Mouse (Mus musculus) kidney, postnatal 14 days (tissue): ENCODE data around the gene Csnk1e.

Experiments used
- DNase-seq: peaks from one replicate; pipeline ENCODE4 v3.0.0; 2022; ENCODE audit warnings: mixed read lengths

Csnk1e gene

DNA sequence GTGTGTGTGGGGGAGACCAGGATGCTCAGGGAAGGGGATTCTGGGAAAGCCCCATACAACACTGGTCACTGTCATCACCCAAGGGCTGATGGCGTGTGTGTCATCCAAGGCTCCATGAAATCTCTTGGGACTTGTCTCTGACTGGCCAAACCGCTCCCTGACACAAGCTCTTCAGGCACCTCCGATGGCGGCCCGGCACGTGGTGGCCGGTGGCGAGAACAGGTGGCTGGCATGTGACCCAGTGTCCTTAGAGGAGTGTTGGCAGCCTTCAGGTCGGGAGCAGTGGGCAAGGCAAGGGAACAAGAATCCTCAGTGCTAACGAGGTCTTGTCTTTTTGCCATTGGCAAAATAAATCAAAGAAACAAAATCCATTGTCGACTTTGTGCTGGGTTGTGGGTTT, 36.7 kb downstream of the Csnk1e start:
- DNase-seq: no peak

DNA sequence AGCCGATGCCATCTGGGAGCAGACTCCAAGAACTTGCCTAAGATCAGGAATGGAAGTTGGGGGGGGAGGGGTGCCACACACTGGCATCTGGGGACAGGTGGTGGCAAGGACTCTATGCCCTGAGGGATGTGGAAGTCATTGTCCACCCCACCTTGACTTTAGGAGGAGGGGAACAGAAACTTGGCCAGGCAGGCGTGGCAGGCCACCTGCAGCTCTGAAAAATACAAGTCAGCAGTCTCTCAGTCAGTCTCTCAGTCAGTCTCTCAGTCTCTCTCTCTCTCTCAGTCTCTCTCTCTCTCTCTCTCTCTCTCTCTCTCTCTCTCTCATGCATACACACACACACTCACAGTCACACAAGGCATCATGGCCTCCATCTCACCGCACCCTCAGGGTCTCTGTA, 37.1 kb downstream of the Csnk1e start:
- DNase-seq: no peak

DNA sequence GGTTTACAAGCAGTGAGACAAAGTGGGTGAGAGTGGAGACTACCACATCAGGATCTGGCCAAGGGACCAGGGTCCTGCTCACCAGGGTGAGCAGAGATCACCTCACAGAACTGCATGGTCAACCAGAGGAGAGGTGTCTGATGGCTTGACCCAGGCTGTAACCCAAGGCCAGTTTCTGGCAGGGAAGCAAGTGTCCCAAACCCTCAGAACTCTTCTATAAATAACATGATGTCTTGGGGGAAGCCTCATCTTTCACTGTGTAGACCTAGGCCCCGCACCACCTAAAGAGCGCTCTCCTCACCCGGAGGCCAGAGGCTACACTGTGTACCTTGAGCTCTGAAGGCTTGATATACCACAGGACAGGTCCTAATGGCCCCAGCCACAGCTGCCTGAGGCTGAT, 38.0 kb downstream of the Csnk1e start:
- DNase-seq: no peak

DNA sequence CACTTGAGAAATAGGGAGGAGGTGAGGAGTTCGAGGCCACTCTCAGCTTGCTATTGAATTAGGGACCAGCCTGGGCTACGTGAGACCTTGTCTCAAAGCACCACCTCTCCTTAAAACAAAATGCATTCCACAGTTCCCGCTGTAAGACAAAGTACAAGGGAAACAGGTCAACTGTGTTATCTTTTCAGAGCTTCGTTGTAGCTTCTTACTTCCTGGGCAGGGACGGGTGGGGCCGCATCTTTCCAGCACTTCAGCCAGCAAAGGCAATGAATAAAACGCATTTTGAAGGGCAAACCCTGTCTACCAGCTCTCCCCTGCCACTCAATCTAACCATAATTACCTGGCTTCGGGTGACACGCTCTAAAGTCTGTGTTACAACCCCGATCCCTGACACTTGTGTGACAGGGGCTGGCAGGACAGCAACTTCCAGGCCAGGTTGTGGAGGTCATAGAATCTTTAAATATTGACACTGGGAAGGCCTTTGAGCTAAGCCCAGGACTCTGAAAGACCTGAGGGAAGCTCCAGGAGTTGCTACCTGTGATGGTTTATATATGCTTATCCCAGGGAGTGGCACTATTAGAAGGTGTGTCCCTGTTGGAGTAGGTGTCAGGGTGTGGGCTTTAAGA, 38.8 kb downstream of the Csnk1e start:
- no peak for DNase-seq

DNA sequence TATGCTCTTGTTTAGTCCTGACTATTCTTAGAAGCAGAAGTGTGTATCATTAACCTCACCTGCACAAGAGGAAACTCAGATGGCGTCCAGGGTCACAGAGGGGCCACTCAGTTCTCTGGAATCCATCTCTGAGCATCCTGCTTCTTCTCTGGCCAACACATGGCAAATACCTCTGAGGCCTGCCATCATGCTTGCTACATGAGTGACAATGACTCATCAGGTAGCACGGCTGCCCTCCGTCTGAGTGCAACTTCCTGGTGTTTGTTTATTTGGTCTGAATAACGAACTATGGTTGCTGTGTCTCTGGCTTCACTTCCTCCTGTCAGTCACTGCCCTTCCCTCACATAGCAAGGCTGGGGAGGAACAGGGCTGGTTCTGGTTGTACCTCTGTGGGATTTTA, 40.9 kb downstream of the Csnk1e start:
- no peak for DNase-seq

DNA sequence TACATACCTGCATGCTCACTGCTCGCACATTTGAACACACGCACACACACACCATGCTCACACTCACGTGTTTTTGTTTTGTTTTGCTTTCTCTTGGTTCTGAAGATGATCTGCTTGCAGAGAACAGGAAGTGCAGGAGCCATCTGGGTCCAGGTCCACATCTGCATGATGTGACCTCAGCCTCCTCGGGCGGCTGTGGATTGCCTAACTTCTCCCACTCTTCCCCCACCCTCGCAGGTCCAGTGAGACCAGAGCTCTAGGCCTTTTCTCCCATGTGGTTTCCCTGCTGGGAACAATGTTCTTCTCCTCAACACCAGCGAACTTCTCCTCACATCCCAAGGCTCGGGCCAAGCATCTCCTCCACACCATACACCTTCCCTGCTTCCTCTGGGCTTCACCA, 41.6 kb downstream of the Csnk1e start:
- DNase-seq: no peak

DNA sequence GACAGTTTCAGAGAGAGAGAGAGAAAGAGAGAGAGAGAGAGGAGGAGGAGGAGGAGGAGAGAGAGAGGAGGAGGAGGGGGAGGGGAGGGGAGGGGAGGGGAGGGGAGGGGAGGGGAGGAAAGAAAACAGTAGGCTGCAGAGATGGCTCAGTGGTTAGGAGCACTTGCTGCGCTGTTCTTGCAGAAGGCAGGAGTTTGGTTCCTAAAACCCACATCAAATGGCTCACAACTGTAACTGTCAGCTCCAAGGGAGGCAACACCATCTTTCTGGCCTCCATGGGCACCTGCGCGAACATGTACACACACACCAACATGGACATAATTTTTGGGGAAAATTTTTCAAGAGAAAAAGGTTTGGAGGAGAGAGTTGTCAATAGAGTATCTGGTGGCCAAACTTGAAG, 42.2 kb downstream of the Csnk1e start:
- no peak for DNase-seq

DNA sequence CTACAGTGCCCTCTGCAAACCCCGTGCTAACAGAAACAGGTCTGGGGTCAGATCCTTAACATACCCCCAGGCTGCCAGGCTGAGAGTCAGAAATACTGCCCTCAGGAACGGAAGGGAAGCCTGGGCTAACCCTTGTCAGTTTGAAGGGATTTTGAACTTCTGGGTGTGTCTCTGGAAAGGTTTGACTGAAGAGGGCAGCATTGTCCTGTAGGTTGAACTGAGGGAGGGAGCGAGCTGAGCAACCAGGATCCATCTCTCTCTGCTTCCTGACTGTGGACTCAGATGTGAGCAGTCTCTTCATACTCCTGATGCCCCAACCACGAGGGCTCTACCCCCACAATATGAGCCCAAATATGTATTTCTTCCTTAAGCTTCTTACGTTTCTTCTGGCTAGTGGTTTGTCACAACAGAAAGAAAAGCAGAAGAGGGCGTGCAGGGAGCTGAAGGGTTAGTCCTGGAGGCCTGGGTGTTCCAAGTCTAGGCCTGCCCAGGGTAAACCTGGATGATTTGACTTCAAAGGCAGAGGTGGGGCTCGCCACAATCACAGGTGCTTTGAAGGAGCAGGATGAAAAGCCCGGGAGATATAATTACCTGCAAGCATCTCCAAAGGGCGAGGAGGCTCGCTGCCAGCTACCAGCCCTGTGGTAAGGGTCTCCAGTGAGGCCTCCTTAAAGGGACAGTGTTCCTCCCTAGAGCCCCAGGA, 43.9 kb downstream of the Csnk1e start:
- DNase-seq: no peak

DNA sequence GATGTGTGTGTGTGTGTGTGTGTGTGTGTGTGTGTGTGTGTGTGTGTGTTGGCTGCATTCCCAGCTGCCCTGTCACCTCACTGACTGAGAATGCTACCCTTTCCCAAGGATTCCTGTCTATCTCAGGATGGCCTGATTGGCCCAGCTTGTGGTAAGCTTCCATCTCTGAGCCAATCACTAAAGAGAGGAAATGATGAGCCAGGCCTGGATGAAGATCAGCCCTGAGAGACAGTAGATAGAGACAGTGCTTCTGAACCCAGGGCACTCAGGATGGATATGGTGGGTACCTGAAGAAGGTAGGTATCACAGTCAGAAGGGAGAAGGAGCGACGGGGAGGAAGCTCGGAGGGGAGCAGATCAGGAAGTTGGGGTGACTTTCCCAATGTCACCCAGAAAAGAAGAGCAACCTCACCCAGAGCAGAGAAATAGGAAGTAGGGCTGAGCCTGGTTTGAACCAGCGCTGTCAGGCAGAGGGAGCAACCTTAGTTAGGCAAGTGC, 46.2 kb downstream of the Csnk1e start:
- no peak for DNase-seq

DNA sequence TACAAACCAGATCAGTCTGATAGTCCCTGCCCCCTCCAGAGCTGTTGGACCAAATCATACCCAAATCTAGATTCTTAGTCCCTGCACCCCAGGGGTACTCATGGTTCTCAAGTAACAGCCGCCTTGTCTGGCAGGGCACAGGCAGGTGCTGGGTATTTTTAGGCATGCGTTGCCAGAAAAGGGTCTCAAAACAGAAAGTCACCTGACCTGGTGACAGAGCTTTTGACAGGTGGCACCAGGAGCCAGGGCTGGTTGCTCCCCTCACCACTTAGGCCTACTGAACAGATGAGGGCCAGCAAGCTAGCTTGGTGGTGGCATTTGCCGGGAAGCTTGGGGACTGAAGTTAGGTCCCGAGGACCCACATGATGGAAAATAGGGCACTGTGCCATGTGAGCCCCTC, 48.8 kb downstream of the Csnk1e start:
- no peak for DNase-seq

DNA sequence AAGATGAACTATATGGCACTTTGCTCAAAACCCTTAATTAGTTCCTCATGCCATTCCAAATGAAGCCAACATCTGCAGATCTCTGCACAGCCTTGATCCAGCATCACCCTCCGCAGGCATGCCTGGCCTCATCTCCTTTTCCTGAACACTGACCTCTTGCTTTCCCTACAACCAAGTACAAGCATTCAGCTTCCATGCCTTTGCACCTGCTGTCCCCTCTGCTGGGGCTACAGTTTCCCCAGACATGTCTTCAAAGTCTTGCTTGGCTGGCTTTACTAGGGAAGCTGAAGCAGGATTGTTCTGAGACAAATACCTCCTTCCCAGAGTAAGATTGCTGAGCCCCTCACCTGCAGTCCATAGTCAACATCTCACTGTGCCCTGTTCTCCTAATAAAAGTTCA, 51.1 kb downstream of the Csnk1e start:
- no peak for DNase-seq

DNA sequence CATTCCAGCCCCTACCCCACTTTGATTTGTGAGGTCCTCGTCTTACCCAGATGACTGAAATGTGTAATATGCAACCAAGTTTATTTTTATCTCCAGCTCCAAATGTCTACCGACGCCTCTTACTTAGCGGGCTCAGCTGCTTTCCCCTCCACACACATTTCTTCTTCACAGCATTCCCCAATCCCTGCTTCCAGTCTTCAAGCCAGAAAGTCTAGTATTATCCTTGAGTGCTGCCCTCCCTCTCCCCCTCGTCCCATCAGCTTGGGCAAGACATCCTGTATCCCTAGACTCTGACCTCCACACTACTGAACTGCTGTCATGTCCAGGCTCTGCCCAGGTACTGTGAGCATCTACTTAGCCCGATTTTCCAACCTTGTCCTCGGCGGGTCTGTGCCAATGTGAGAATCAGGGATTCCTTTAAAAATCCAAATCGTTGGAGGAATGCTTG, 51.6 kb downstream of the Csnk1e start:
- no peak for DNase-seq

DNA sequence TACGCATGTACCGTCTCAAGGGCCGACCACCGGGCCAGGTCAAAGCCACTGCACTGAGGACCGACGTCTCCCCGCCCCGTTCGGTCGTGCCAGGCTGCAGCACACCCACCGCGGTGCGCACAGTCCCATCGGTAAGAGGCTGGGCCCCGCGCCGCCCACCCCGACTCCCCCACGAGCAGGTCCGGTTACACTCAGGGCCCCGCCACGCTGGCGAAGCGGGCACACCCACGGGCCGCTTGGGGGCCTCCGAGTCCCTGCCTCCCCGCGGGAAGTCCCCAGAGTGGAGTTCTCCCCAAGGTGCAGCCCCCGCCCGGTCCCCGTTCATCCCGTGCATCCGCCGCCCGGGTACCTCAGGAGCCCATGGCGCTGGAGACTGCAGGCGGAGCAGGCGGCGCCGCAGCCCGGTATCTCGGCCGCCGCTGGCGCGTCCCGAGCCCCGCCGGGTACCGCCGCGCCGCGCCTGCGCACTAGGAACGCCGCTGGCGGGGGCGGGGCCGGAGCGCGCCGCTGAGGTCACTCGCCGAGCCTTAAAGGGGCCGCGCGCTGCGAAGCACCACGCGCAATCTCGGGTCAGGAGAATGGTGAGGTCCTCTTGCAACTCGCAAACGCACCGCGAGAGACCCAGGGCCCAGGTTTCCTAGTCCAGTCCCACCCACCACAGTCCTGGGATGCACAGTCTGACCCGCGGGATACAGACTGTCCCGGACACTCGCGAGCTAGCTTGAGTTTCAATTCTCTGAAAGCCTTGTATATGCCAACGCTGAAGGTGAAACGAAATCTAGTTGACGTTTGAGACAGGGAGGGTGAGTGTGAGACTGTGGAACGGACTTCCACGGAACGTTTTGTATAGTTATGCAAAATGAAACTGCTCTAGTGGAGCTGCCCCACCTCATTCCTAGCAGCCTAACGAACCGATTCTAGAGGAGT, 52.3 kb downstream of the Csnk1e start, which contains the start of gene Tmem184b:
Tmem184b (minus strand) TSS at position 734 of the 927 bp plus-strand sequence.
- DNase-seq: peak; percentile 93

DNA sequence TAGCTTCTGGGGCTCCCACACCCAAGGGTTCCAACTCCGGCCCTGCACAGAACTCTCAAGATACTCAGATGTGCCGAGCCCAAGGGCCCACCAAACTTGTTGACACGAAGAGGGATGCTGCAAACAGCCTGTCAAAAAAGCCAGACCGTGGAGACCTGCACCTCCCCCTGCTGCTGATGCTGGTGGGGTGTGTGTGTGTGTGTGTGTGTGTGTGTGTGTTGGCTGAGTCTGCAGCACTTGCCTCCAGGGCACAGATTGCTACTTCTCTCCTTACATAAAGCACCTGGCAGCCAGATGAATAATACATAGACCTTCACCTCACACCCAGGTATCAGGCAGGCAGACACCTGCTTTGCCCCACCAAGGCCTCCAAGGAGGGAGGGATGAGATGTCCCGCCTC, 53.2 kb downstream of the Csnk1e start:
- no peak for DNase-seq

DNA sequence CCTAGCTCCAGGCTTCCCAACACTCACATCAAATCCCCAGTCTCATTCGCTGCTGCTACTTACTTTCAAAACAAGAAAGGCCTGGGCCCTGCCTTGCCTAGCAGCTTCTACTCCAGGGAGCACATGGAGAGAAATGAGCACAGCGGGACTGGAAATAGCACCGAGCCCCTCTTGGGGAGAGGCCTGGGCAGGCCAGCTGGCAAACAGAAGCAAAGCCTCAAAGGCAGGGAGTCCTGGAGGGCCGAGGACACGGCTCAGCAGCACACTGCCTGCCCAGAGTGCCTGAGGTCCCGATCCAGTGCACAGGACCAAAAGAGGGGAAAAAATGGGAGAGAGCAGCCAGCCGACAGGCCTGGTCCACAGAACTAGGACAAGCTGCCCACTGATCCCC, 54.4 kb downstream of the Csnk1e start:
- DNase-seq: no peak

DNA sequence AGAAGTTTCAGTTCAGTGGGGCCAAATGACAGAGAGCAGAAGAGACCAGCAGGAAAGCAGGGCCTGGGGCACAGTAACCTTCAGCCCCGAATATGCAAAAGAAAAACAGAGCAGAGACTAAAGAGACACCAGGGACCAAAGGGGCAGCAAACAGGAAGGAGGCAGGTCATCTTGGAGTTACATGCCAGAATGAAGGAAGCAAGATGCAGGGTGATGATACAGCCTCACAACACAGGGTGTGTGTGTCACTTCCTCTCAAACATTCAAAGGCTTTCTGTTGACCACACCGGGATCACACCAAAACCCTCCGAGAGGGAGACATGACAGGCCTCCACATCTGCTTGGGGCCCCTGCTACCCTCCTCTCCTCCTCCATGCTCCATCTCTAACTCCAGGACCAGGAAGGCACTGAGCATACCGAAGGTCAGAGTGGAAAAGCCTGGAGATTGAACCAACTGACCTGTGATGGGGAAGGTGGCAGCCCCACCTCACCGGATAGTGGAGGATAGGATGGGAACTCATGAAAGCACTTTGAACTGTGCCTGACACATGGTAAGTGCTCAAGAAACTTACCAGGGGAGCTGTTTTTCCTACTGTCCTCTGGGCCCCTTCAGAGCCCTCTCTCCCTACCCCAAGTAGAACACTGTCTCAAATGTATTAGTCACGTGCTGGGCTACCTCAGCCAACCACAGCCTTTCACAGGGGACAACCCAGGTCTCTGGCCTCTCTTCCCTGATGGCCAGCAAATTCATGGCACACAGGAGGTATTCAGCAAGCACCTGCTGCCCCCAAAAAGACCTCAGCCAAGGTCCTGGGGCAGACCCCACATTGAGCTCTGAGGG, 55.0 kb downstream of the Csnk1e start:
- DNase-seq: peak; percentile 42

DNA sequence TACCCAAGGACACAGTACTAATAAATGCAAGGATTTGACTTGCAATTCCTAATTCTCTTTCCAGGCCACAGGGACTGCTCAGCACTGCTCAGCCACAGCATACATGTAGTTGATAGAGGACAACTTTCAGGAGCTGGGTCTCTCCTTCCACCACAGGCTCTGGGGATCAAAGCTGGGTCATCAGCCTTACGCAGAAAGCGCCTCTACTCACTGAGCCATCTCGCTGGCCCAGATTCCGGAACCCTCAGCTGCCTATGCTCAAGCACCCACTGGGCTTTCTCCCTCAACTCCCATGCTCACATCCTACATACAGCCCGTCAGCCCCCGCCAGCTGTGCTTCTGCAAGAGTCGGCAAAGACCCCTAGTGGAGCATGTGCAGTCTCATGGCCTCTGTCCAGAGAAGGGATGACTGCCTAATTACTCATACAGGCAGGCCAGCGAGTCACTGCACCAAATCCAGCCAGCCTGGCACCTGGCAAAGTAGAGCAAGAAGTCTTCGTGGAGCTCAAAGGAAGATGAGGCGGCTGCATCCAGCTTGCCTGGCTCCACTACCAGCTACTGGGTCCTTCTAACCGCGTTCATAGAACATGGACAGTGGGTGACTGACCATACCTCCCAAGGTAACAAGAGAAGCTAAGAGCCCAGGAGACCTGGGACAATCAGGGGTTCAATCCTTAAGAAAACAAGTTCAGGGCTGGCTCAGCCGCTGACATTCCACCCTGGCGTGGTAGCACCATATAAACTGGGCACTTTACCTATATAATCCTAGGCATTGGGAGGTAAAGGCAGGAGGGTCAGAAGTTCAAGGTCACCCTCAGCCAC, 55.9 kb downstream of the Csnk1e start:
- DNase-seq: no peak

DNA sequence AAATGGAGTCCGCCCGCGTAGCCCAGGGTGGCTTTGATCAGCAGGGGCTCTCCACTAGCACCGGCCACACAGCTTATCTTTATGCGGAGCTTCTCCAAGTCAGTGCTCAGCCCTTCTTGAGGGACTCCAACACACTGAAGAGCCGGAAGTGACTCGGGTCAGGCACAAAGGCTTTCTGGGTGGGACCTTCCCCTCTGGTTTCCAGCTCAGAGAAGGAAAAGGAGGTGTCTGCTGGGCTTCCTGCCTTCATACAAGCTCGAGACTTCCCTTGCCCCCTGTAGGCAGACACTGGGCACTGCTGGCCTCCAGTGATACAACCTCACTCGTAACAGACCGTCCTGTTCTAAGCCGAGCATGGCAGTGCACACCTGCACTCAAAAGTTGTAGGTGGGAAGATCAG, 58.6 kb downstream of the Csnk1e start:
- peak; percentile 81 for DNase-seq

DNA sequence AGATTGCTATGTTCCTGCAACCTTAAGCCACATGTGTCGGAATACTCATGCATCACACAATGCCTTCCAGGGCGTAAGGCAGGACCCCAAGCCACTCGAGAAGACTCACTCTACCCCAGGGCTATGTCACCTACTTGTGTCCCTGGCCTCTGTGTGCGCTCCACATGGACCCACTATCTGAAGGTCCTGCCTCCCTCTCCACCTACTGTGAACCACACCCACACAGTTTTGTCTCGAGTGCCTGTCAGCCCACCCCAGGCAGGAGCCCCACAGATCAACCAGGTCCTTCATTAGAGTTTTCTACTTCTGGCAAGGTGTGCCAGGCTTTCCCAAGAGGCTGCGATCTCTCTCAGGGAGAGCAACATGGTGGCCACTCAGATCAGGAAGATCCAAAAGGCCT, 60.1 kb downstream of the Csnk1e start:
- no peak for DNase-seq

DNA sequence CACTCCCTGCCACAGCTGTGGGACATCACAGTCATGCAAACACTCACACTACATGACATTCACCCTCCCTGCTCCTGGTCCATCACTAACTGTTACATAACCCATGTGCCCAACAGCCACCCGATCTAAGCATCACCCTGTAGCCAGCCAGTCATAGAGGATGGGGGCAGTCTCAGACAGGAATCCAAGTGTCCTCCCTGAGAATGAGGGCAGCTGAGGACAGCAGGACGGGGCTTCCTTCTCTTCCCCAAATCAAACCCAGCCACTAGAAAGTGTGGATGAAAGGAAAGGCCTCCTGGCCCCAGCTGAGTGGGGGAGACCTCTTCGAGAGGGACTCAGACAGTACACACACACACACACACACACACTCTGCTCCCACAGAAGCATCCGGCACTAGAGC, 60.5 kb downstream of the Csnk1e start:
- no peak for DNase-seq

DNA sequence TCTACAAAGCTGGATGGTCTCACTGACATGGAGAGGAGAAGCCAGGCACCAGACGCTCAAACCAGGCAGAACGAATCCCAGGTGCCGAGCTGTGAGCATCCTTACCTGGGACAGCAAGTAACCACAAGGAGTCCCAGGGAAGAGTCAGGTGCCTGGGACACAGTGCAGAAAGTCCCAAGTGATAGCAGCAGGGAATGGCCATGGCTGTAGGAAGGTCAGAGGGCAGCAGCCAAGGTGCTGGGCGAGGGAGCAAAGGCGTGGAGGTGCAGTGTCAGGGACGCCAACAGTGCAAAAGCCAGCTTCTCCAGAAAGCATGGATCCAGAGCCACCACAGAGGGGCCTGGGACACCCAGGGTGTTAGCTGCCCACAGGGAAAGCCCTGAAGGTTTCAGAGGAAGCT, 62.3 kb downstream of the Csnk1e start:
- DNase-seq: no peak

DNA sequence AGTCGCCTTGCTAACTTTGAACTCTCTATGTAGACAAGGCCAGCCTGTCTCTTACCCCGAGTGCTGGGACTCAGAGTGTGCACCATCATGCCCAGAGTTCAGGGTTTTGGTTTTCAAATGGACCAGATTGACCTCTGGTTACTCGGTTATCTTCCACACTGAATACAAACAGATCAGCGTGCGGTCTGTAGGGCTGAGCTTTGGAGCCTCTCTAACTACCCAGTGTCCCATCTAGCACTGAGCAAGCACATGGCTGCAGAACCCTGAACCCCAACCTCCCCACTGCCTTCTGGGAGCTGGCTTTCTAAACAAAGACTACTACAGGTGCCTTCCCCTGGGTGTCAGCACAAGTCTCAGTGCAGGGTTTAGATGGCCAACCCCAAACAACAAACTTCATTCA, 62.8 kb downstream of the Csnk1e start:
- DNase-seq: no peak
